Comparison of ENCODE assay signal across 8 mouse cellular contexts in the genomic region with DNA sequence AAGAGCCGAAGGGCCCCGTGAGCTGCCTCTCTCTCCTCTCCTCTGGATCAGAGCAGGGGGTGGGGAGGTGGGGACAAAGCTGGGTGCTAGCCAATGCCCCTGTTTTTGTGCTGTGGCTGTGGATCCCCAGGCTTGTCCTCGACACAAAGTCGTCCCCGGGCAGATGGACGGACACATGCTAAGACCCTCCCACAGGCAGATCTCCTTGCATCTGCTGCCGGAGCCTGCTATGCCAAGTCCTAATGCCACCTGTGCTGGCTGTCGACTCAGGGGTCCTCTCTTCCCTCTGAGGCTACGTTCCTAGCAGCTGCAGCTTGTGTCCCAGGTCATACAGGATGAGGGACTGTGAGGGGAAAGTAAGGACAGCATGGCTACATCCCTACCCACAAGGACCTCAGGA. TPM values are rescaled to one million over a fixed set of nuclear protein-coding genes. Genes with fewer than 3 reads are reported as not detected.
DNase-seq lines count a peak whose midpoint lies in the region; ATAC-seq lines count a peak whose summit lies in the region.

No protein-coding gene starts in this region.

- H3K36me3 ChIP-seq in heart, embryonic 15.5 days, result peaks cover 20% of the 10 kb centered on the region
- H3K36me3 ChIP-seq in neural tube, embryonic 12.5 days, result peaks cover 20% of the 10 kb centered on the region
- H3K36me3 ChIP-seq in limb, embryonic 10.5 days, result peaks cover 28% of the 10 kb centered on the region
- H3K36me3 ChIP-seq in stomach, embryonic 16.5 days (ENCODE audit: control insufficient read depth, insufficient read depth, low read length), result peaks cover 18% of the 10 kb centered on the region

- H3K4me3 ChIP-seq in heart, embryonic 15.5 days, result peak overlapping the region; percentile 45
- H3K4me3 ChIP-seq in neural tube, embryonic 12.5 days, result no peak overlapping the region
- peak overlapping the region; percentile 27 for H3K4me3 ChIP-seq in limb, embryonic 10.5 days
- peak overlapping the region; percentile 21 for H3K4me3 ChIP-seq in stomach, embryonic 16.5 days (replicated peaks; ENCODE audit: low read length)

- peak overlapping the region; percentile 55 for H3K4me2 ChIP-seq in heart, embryonic 15.5 days
- peak overlapping the region; percentile 14; the same call in 1 of the 2 replicates for H3K4me2 ChIP-seq in neural tube, embryonic 12.5 days (replicated peaks)
- H3K4me2 ChIP-seq in stomach, embryonic 16.5 days (ENCODE audit: low read depth, low read length), result peak overlapping the region; percentile 21; the same call in 1 of the 2 replicates

- no peaks in the 10 kb centered on the region for H3K9me3 ChIP-seq in heart, embryonic 15.5 days (replicated peaks)
- no peaks in the 10 kb centered on the region for H3K9me3 ChIP-seq in neural tube, embryonic 12.5 days
- H3K9me3 ChIP-seq in limb, embryonic 10.5 days (replicated peaks), result no peaks in the 10 kb centered on the region
- no peaks in the 10 kb centered on the region for H3K9me3 ChIP-seq in stomach, embryonic 16.5 days (replicated peaks; ENCODE audit: control insufficient read depth, low read length)

- DNase-seq in heart, adult 8-10 months (ENCODE audit: low spot score), result no peak
- no peak for DNase-seq in neural tube, embryonic 10.5 days (ENCODE audit: extremely low spot score, low spot score)
- DNase-seq in limb, embryonic 10.5 days (ENCODE audit: low spot score), result no peak
- DNase-seq in urinary bladder, postnatal 36 days (ENCODE audit: low spot score in 2 of 2), result no peak

- peak overlapping the region; percentile 9; the same call in 1 of the 2 replicates for H3K27ac ChIP-seq in heart, embryonic 15.5 days
- H3K27ac ChIP-seq in neural tube, embryonic 12.5 days, result no peak overlapping the region
- 0 out of 2 replicates have a peak overlapping the region, but pooled peaks have one; percentile 27 for H3K27ac ChIP-seq in limb, embryonic 10.5 days
- H3K27ac ChIP-seq in stomach, embryonic 16.5 days (ENCODE audit: low read length), result peak overlapping the region; percentile 4; the same call in 1 of the 2 replicates

- WGBS in heart, embryonic 15.5 days, result 55% methylated on average over 9 of the region's 9 CpGs
- 76% methylated on average over 9 of the region's 9 CpGs for WGBS in neural tube, embryonic 12.5 days
- WGBS in limb, embryonic 10.5 days, result 74% methylated on average over 9 of the region's 9 CpGs
- WGBS in stomach, embryonic 16.5 days, result 56% methylated on average over 9 of the region's 9 CpGs

- no peak for ATAC-seq in heart, embryonic 15.5 days (replicated peaks; ENCODE audit: insufficient number of reproducible peaks, insufficient read depth, low FRiP score, low read depth)
- ATAC-seq in neural tube, embryonic 12.5 days (ENCODE audit: low FRiP score, low read depth), result no peak
- ATAC-seq in stomach, embryonic 16.5 days (ENCODE audit: insufficient read depth, low FRiP score), result no peak
- no peak for ATAC-seq in granulocyte monocyte progenitor cell, adult 5-6 weeks (replicated peaks; ENCODE audit: poor library complexity, severe bottlenecking)

- 0 out of 2 replicates have a peak, but pooled peaks cover under 1% of the 10 kb centered on the region for H3K27me3 ChIP-seq in heart, embryonic 15.5 days
- no peaks in the 10 kb centered on the region for H3K27me3 ChIP-seq in neural tube, embryonic 12.5 days (replicated peaks)
- H3K27me3 ChIP-seq in limb, embryonic 10.5 days (ENCODE audit: low read depth, poor library complexity, severe bottlenecking), result no peaks in the 10 kb centered on the region
- no peaks in the 10 kb centered on the region for H3K27me3 ChIP-seq in stomach, embryonic 16.5 days (ENCODE audit: control insufficient read depth, insufficient read depth, low read length)

- peak overlapping the region; percentile 38; the same call in 1 of the 2 replicates for H3K9ac ChIP-seq in heart, embryonic 15.5 days
- no peak overlapping the region; the same call in 1 of the 2 replicates for H3K9ac ChIP-seq in neural tube, embryonic 12.5 days
- H3K9ac ChIP-seq in stomach, embryonic 16.5 days (ENCODE audit: low read length), result peak overlapping the region; percentile 1; the same call in 1 of the 2 replicates

- peaks cover 52% of the 10 kb centered on the region for H3K4me1 ChIP-seq in heart, embryonic 15.5 days (replicated peaks)
- no peaks in the 10 kb centered on the region for H3K4me1 ChIP-seq in neural tube, embryonic 12.5 days
- peaks cover 19% of the 10 kb centered on the region for H3K4me1 ChIP-seq in limb, embryonic 10.5 days
- 0 out of 2 replicates have a peak, but pooled peaks cover 8% of the 10 kb centered on the region for H3K4me1 ChIP-seq in stomach, embryonic 16.5 days (ENCODE audit: control insufficient read depth, insufficient read depth, low read length)

RNA-seq across cellular contexts. Expression of a gene that starts 1.6 kb away (rescaled TPM):
- polyA plus RNA-seq in heart, embryonic 15.5 days (2015; fragmentation: Nextera tagmentation; extraction: Ambion mirVana), result 43.7 and 46.8 TPM in 2 replicates
- 10 to 100 TPM; 50.1 to 64.3 (median 57.1) TPM for total RNA-seq in heart, adult 8-10 months (2022)
- 26.0 and 27.3 TPM in 2 replicates for polyA plus RNA-seq in neural tube, embryonic 12.5 days (2016; fragmentation: Nextera tagmentation; extraction: Ambion mirVana)
- 14.2 and 14.5 TPM in 2 replicates for polyA plus RNA-seq in limb, embryonic 10.5 days (2016; fragmentation: Nextera tagmentation; extraction: Ambion mirVana)
- polyA plus RNA-seq in stomach, embryonic 16.5 days (2015; fragmentation: Nextera tagmentation; extraction: Ambion mirVana), result 37.7 and 41.9 TPM in 2 replicates
- not detected in 2 replicates for total RNA-seq in granulocyte monocyte progenitor cell, adult 5-6 weeks (2014; fragmentation: Nextera tagmentation)
- total RNA-seq in granulocyte monocyte progenitor cell, adult 5-6 weeks (2017), result 3.0 TPM in 1 of 2 replicates, not detected in the other

RNA-seq across cellular contexts. Expression of a gene that starts 36.0 kb away (rescaled TPM):
- polyA plus RNA-seq in heart, embryonic 15.5 days (2015; fragmentation: Nextera tagmentation; extraction: Ambion mirVana), result 278 and 339 TPM in 2 replicates
- total RNA-seq in heart, adult 8-10 months (2022), result 10 to 100 TPM; 20.2 to 21.7 (median 21.0) TPM
- polyA plus RNA-seq in neural tube, embryonic 12.5 days (2016; fragmentation: Nextera tagmentation; extraction: Ambion mirVana), result 437 and 462 TPM in 2 replicates
- polyA plus RNA-seq in limb, embryonic 10.5 days (2016; fragmentation: Nextera tagmentation; extraction: Ambion mirVana), result 638 and 656 TPM in 2 replicates
- 232 and 233 TPM in 2 replicates for polyA plus RNA-seq in stomach, embryonic 16.5 days (2015; fragmentation: Nextera tagmentation; extraction: Ambion mirVana)
- total RNA-seq in granulocyte monocyte progenitor cell, adult 5-6 weeks (2014; fragmentation: Nextera tagmentation), result 107 and 116 TPM in 2 replicates
- total RNA-seq in granulocyte monocyte progenitor cell, adult 5-6 weeks (2017), result 172 and 213 TPM in 2 replicates

RNA-seq across cellular contexts. Expression of a gene that starts 38.1 kb away (rescaled TPM):
- 75.6 and 94.1 TPM in 2 replicates for polyA plus RNA-seq in heart, embryonic 15.5 days (2015; fragmentation: Nextera tagmentation; extraction: Ambion mirVana)
- total RNA-seq in heart, adult 8-10 months (2022), result 10 to 100 TPM; 63.7 to 95.7 (median 81.8) TPM
- 79.5 and 80.5 TPM in 2 replicates for polyA plus RNA-seq in neural tube, embryonic 12.5 days (2016; fragmentation: Nextera tagmentation; extraction: Ambion mirVana)
- polyA plus RNA-seq in limb, embryonic 10.5 days (2016; fragmentation: Nextera tagmentation; extraction: Ambion mirVana), result 54.2 and 65.3 TPM in 2 replicates
- 60.3 and 66.4 TPM in 2 replicates for polyA plus RNA-seq in stomach, embryonic 16.5 days (2015; fragmentation: Nextera tagmentation; extraction: Ambion mirVana)
- total RNA-seq in granulocyte monocyte progenitor cell, adult 5-6 weeks (2014; fragmentation: Nextera tagmentation), result 183 and 200 TPM in 2 replicates
- 85.5 and 91.3 TPM in 2 replicates for total RNA-seq in granulocyte monocyte progenitor cell, adult 5-6 weeks (2017)

RNA-seq across cellular contexts. Expression of a gene that starts 41.3 kb away (rescaled TPM):
- polyA plus RNA-seq in heart, embryonic 15.5 days (2015; fragmentation: Nextera tagmentation; extraction: Ambion mirVana), result 3,799 and 4,649 TPM in 2 replicates
- total RNA-seq in heart, adult 8-10 months (2022), result 1,000 to 10,000 TPM; 5,856 to 6,611 (median 6,322) TPM
- polyA plus RNA-seq in neural tube, embryonic 12.5 days (2016; fragmentation: Nextera tagmentation; extraction: Ambion mirVana), result 44.2 and 62.0 TPM in 2 replicates
- polyA plus RNA-seq in limb, embryonic 10.5 days (2016; fragmentation: Nextera tagmentation; extraction: Ambion mirVana), result 2.7 and 3.8 TPM in 2 replicates
- 6.3 and 46.9 TPM in 2 replicates for polyA plus RNA-seq in stomach, embryonic 16.5 days (2015; fragmentation: Nextera tagmentation; extraction: Ambion mirVana)
- total RNA-seq in granulocyte monocyte progenitor cell, adult 5-6 weeks (2014; fragmentation: Nextera tagmentation), result 4.1 TPM in 1 of 2 replicates, not detected in the other
- 0.82 TPM in 1 of 2 replicates, not detected in the other for total RNA-seq in granulocyte monocyte progenitor cell, adult 5-6 weeks (2017)

RNA-seq across cellular contexts. Expression of a gene that starts 49.9 kb away (rescaled TPM):
- 287 and 381 TPM in 2 replicates for polyA plus RNA-seq in heart, embryonic 15.5 days (2015; fragmentation: Nextera tagmentation; extraction: Ambion mirVana)
- total RNA-seq in heart, adult 8-10 months (2022), result 100 to 1,000 TPM; 129 to 142 (median 131) TPM
- 419 and 436 TPM in 2 replicates for polyA plus RNA-seq in neural tube, embryonic 12.5 days (2016; fragmentation: Nextera tagmentation; extraction: Ambion mirVana)
- 491 and 543 TPM in 2 replicates for polyA plus RNA-seq in limb, embryonic 10.5 days (2016; fragmentation: Nextera tagmentation; extraction: Ambion mirVana)
- polyA plus RNA-seq in stomach, embryonic 16.5 days (2015; fragmentation: Nextera tagmentation; extraction: Ambion mirVana), result 289 and 291 TPM in 2 replicates
- 137 and 211 TPM in 2 replicates for total RNA-seq in granulocyte monocyte progenitor cell, adult 5-6 weeks (2014; fragmentation: Nextera tagmentation)
- 86.1 and 111 TPM in 2 replicates for total RNA-seq in granulocyte monocyte progenitor cell, adult 5-6 weeks (2017)
